Mouse (Mus musculus) liver, embryonic 11.5 days (tissue): ENCODE results near the gene Edar. TPM values are rescaled to one million over a fixed set of nuclear protein-coding genes. Genes with fewer than 3 reads are reported as not detected.
"Not testable (repeated sequence)": the region's sequence is repeated elsewhere in the genome, so short reads cannot be mapped to it uniquely, and the experiment has no call there.

Experiments
- ATAC-seq: fragments of 200-750 bp; cut with Nextera tagmentation; replicated peaks from 2 replicates; pipeline ENCODE4 v1.8.0; 2017; ENCODE audit warnings: moderate number of reproducible peaks, mild to moderate bottlenecking, moderate TSS enrichment, moderate library complexity; ENCODE audit not compliant: low FRiP score
- DNase-seq: peaks from one replicate; pipeline ENCODE4 v3.0.0-alpha.2; 2017; ENCODE audit warnings: low spot score
- H3K27ac ChIP-seq: fragments of 300-500 bp; sonication (generic); 2 replicates; pipeline ENCODE4 v1.5.1; 2014; ENCODE audit warnings: mild to moderate bottlenecking, low read depth, low read length, control low read depth
- H3K27me3 ChIP-seq: fragments of 300-500 bp; sonication (generic); replicated peaks from 2 replicates; pipeline ENCODE4 v1.6.1; 2014; ENCODE audit warnings: low read length, mixed read lengths; ENCODE audit not compliant: control insufficient read depth, insufficient read depth
- H3K36me3 ChIP-seq: fragments of 300-500 bp; sonication (generic); 2 replicates; pipeline ENCODE4 v1.6.1; 2014; ENCODE audit warnings: mild to moderate bottlenecking, low read length, moderate library complexity, mixed read lengths; ENCODE audit not compliant: control insufficient read depth, insufficient read depth
- H3K4me1 ChIP-seq: fragments of 300-500 bp; sonication (generic); replicated peaks from 2 replicates; pipeline ENCODE4 v1.6.1; 2014; ENCODE audit warnings: low read length, mixed read lengths; ENCODE audit not compliant: control insufficient read depth, insufficient read depth
- H3K4me2 ChIP-seq: fragments of 300-500 bp; sonication (generic); 2 replicates; pipeline ENCODE4 v1.6.1; 2014; ENCODE audit warnings: mild to moderate bottlenecking, control low read depth, moderate library complexity
- H3K4me3 ChIP-seq: fragments of 300-500 bp; sonication (generic); 2 replicates; pipeline ENCODE4 v1.5.1; 2014; ENCODE audit warnings: low read depth, low read length, control low read depth
- H3K9ac ChIP-seq: fragments of 300-500 bp; sonication (generic); 2 replicates; pipeline ENCODE4 v1.6.1; 2014; ENCODE audit warnings: low read depth, low read length, control low read depth
- H3K9me3 ChIP-seq: fragments of 300-500 bp; sonication (generic); 2 replicates; pipeline ENCODE4 v1.6.1; 2016; ENCODE audit warnings: low read length, inconsistent platforms, mixed read lengths; ENCODE audit not compliant: control insufficient read depth
- WGBS: fragments of 180-500 bp; shearing (Covaris S2); extraction: QIAGEN DNeasy Blood & Tissue Kit; methylation state at CpG from one replicate; pipeline ENCODE4 v1.1.7; 2014; 5-methylcytosine and 5-hydroxymethylcytosine counted together
- polyA plus RNA-seq: library from polyadenylated mRNA; unstranded; fragments of >200 nt; fragmentation: Nextera tagmentation; extraction: Ambion mirVana; gene quantifications from 2 replicates; pipeline ENCODE4 v1.2.1, GENCODE M21; 2014

The Edar gene
- 0.04 TPM in 1 of 2 replicates, not detected in the other for polyA plus RNA-seq

GRCm38 (mm10) chr10:58675533-58675932 lies at the start of gene Edar:
Gene Edar (minus strand): TSS chr10:58675654.
- no peaks in the 10 kb centered on the region for H3K36me3 ChIP-seq
- no peaks in the 10 kb centered on the region for H3K4me1 ChIP-seq
- no peaks in the 10 kb centered on the region; the same call in 1 of the 2 replicates for H3K27me3 ChIP-seq
- no peaks in the 10 kb centered on the region for H3K9me3 ChIP-seq
- 5% methylated on average over 20 of the region's 20 CpGs for WGBS
- no peak within 1 kb of the TSS for H3K9ac ChIP-seq
- DNase-seq: peak; percentile 66
- H3K27ac ChIP-seq: no peak within 1 kb of the TSS
- peak within 1 kb of the TSS; percentile 54 for H3K4me2 ChIP-seq
- 0 out of 2 replicates have a peak, but pooled peaks have one; percentile 20 for ATAC-seq
- H3K4me3 ChIP-seq: peak within 1 kb of the TSS; percentile 24; the same call in 1 of the 2 replicates

GRCm38 (mm10) chr10:58718110-58718509 lies 42.7 kb upstream of the Edar start, which contains the start of gene Gm17542:
Gene Gm17542 (minus strand): TSS chr10:58718210.
- not testable (repeated sequence) for H3K4me2 ChIP-seq, ATAC-seq, H3K27me3 ChIP-seq, H3K4me3 ChIP-seq, H3K4me1 ChIP-seq, DNase-seq, H3K9ac ChIP-seq, H3K9me3 ChIP-seq, H3K36me3 ChIP-seq, H3K27ac ChIP-seq

GRCm38 (mm10) chr10:58714789-58715148 lies 39.3 kb upstream of the Edar start:
- DNase-seq (no peak), ATAC-seq (no peak)
- no peaks in the 10 kb centered on the region for H3K4me1 ChIP-seq
- no peak overlapping the region for H3K9ac ChIP-seq
- no peaks in the 10 kb centered on the region for H3K36me3 ChIP-seq
- 52% methylated on average over 3 of the region's 3 CpGs for WGBS
- no peak overlapping the region for H3K27ac ChIP-seq
- H3K9me3 ChIP-seq: no peaks in the 10 kb centered on the region
- H3K4me3 ChIP-seq: no peak overlapping the region
- H3K4me2 ChIP-seq: peak overlapping the region; percentile 37; the same call in 1 of the 2 replicates
- no peaks in the 10 kb centered on the region for H3K27me3 ChIP-seq

DNA sequence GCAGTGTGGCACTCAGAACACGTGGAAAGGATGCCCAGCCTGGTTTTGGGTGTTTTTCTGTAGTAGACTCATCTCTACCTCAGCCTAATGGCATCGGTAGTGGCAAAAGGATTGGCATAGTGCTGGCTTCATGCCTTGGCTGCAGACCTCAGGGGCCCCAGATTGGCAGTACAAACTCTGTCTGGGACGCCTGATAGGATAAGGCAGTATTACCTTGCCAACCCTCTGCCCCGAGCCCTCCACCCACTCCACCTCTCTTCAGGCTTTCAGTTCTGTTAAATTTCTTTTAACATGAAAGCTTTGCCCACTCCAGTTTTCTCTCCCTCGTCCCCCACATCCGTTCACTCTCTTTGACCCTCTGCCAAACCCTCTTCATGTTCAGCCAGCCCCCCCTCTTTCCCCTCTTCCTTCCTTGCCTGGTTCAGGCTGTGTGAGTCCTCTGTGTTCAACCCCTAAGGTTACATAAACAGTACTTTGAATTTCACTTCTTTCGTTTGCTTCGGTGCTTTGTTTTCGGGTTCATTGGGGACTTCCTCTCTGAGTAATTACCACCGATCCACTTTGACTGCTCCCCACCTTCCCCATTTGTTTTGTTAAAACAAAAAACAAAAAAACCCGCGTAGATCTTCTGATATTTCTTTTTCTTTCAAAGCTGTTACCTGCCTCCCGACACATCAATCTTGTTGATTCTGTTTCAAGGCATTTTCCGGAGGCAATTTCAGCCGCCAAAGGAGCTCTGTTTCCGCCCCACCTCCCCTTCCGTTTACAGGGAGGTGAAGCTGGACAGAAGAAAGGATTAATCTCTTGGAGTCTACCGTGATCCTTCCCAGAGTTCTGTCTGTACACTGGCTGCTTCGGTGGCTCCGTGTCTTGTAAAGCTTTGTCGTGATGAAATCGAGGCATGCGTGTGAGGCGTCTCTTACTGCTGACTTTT lies 38.7 kb upstream of the Edar start:
- Histone ChIP-seq H3K9me3 (no peaks in the 10 kb centered on the region), H3K4me3 (no peak overlapping the region), H3K27ac (no peak overlapping the region), H3K4me2 (peak overlapping the region; percentile 37), H3K4me1 (no peaks in the 10 kb centered on the region), H3K9ac (no peak overlapping the region), H3K36me3 (no peaks in the 10 kb centered on the region), H3K27me3 (no peaks in the 10 kb centered on the region)
- DNase-seq: no peak
- ATAC-seq: no peak
- 39% methylated on average over 24 of the region's 24 CpGs for WGBS

- Histone ChIP-seq H3K27ac (no peak overlapping the region), H3K4me1 (no peaks in the 10 kb centered on the region), H3K4me2 (no peak overlapping the region), H3K9ac (no peak overlapping the region), H3K9me3 (no peaks in the 10 kb centered on the region), H3K4me3 (no peak overlapping the region), H3K36me3 (no peaks in the 10 kb centered on the region), H3K27me3 (no peaks in the 10 kb centered on the region)
- WGBS: 90% methylated on average over 7 of the region's 7 CpGs
- no peak for DNase-seq
- ATAC-seq: no peak
Measured at GRCm38 (mm10) chr10:58713225-58713624, 37.8 kb upstream of the Edar start.

DNA sequence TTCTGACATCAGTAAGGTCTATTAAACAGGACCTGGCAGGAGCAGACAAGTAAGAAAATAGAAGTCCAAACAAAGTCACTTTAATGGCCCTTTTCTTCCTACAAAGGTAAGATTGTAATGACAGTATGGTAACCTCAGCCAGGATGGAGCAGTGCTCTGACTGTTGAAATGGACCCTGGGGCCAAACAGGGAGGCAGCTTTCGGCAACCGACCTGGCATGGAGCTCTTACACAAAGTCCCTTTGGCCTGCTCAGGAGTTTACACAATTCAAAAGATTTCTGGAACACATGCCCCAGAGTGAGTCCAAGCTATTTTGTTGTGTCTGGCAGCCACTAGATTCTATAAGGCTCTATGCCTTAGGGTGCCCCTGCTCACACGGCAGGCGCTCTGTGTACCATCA lies 33.6 kb upstream of the Edar start:
- Histone ChIP-seq H3K4me1 (no peaks in the 10 kb centered on the region), H3K27me3 (no peaks in the 10 kb centered on the region), H3K9me3 (no peaks in the 10 kb centered on the region), H3K4me2 (no peak overlapping the region), H3K4me3 (no peak overlapping the region), H3K9ac (no peak overlapping the region), H3K27ac (no peak overlapping the region), H3K36me3 (no peaks in the 10 kb centered on the region)
- DNase-seq: no peak
- ATAC-seq: no peak
- WGBS: 91% methylated on average over 4 of the region's 4 CpGs

GRCm38 (mm10) chr10:58700578-58700977 lies 25.1 kb upstream of the Edar start:
- Histone ChIP-seq H3K9me3 (no peaks in the 10 kb centered on the region), H3K4me1 (no peaks in the 10 kb centered on the region), H3K27me3 (no peaks in the 10 kb centered on the region), H3K27ac (no peak overlapping the region), H3K4me2 (no peak overlapping the region), H3K36me3 (no peaks in the 10 kb centered on the region), H3K4me3 (no peak overlapping the region), H3K9ac (no peak overlapping the region)
- no peak for DNase-seq
- no peak for ATAC-seq
- WGBS: 45% methylated on average over 6 of the region's 6 CpGs

DNA sequence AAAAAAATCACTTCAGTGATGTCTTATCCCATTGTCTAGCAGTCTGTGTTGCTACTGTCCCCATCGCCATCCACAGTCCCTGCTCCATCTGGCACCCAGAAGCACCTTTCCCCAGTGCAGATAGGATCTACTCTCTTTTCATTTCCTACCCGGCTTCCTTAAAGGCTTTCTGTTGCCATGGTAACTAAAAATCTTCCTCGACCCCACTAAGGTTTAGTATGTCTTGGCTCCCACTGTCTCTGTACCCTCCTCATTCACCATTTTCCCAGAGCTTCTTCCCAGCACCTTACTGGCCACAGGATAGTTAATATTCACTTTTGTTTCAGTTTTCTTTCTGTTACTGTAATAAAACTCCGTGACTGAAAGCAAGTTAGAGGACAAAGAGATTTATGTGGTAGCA lies 24.7 kb upstream of the Edar start:
- Histone ChIP-seq H3K27me3 (no peaks in the 10 kb centered on the region), H3K27ac (no peak overlapping the region), H3K9ac (no peak overlapping the region), H3K4me2 (no peak overlapping the region), H3K9me3 (no peaks in the 10 kb centered on the region), H3K4me1 (no peaks in the 10 kb centered on the region), H3K4me3 (no peak overlapping the region), H3K36me3 (no peaks in the 10 kb centered on the region)
- DNase-seq (no peak), ATAC-seq (no peak)
- WGBS: 38% methylated on average over 4 of the region's 4 CpGs

DNA sequence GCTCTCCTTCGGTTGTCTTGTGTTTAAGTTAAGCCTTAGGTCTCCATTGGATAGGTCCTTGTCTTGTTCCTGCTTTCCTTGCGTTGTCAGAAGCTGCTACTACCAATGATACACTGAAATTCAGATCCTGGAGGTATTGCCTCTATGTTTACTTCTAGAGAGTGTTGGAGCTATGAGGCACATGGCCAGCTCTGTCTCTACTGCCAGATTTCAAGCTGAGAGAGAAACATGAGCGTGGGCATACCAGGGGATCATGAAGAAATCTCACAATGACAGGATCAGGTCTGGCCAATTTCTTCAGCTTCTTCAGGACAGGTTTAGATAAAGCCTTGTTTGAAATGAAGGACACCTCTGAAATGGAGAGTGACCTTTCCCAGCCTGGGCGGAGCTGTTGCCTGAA lies 23.5 kb upstream of the Edar start:
- 68% methylated on average over 4 of the region's 4 CpGs for WGBS
- Histone ChIP-seq H3K4me2 (no peak overlapping the region), H3K9me3 (no peaks in the 10 kb centered on the region), H3K27ac (no peak overlapping the region), H3K4me3 (no peak overlapping the region), H3K9ac (no peak overlapping the region), H3K27me3 (no peaks in the 10 kb centered on the region), H3K36me3 (no peaks in the 10 kb centered on the region), H3K4me1 (no peaks in the 10 kb centered on the region)
- no peak for DNase-seq
- ATAC-seq: no peak
